Mouse (Mus musculus): ENCODE measurements around the gene Eid1. TPM values are rescaled to one million over a fixed set of nuclear protein-coding genes. Genes with fewer than 3 reads are reported as not detected.
A peak's percentile ranks its signal among the peaks of the same experiment; 100 is the strongest.

The Eid1 gene
- polyA plus RNA-seq, 1 experiment from 2014 or later: 150 TPM

- 0 out of 2 replicates have a peak, but pooled peaks cover 2% of the 10 kb centered on the region for H3K4me1 ChIP-seq (ENCODE audit: insufficient read depth)
- H3K9me3 ChIP-seq (ENCODE audit: low read depth, low read length): no peaks in the 10 kb centered on the region
- ATAC-seq (ENCODE audit: insufficient read depth) (no peak), DNase-seq (no peak)
- H3K4me2 ChIP-seq: no peak overlapping the region
- no peak overlapping the region for H3K4me3 ChIP-seq (ENCODE audit: low read depth, low read length)
- no peak overlapping the region for H3K9ac ChIP-seq
- 60% methylated on average over 12 of the region's 12 CpGs for WGBS
- no peaks in the 10 kb centered on the region for H3K36me3 ChIP-seq (ENCODE audit: insufficient read depth)
- H3K27me3 ChIP-seq (ENCODE audit: insufficient read depth, low read length): no peaks in the 10 kb centered on the region
- no peak for TF ChIP-seq CTCF (IDR thresholded peaks at IDR 0.05; ENCODE audit: low read depth)
- H3K27ac ChIP-seq (ENCODE audit: low read depth): no peak overlapping the region
These were observed 32.2 kb downstream of the Eid1 start for GRCm38 (mm10) chr2:125704907-125705631.

- no peak overlapping the region for H3K9ac ChIP-seq
- DNase-seq: no peak
- no peak for TF ChIP-seq CTCF (IDR thresholded peaks at IDR 0.05; ENCODE audit: low read depth)
- H3K4me1 ChIP-seq (ENCODE audit: insufficient read depth): 0 out of 2 replicates have a peak, but pooled peaks cover 2% of the 10 kb centered on the region
- no peak overlapping the region for H3K4me3 ChIP-seq (ENCODE audit: low read depth, low read length)
- 63% methylated on average over 5 of the region's 5 CpGs for WGBS
- ATAC-seq (ENCODE audit: insufficient read depth): no peak
- H3K27ac ChIP-seq (ENCODE audit: low read depth): no peak overlapping the region
- H3K9me3 ChIP-seq (ENCODE audit: low read depth, low read length): no peaks in the 10 kb centered on the region
- no peaks in the 10 kb centered on the region for H3K27me3 ChIP-seq (ENCODE audit: insufficient read depth, low read length)
- no peaks in the 10 kb centered on the region for H3K36me3 ChIP-seq (ENCODE audit: insufficient read depth)
- H3K4me2 ChIP-seq: no peak overlapping the region
These were observed 33.6 kb downstream of the Eid1 start for GRCm38 (mm10) chr2:125706510-125706921.

GRCm38 (mm10) chr2:125716599-125716998 lies 43.7 kb downstream of the Eid1 start:
- no peak for TF ChIP-seq CTCF (IDR thresholded peaks at IDR 0.05; ENCODE audit: low read depth)
- H3K9ac ChIP-seq: no peak overlapping the region

GRCm38 (mm10) chr2:125723086-125723407 lies 50.2 kb downstream of the Eid1 start:
- no peak for TF ChIP-seq CTCF (IDR thresholded peaks at IDR 0.05; ENCODE audit: low read depth)
- ATAC-seq (ENCODE audit: insufficient read depth): no peak
- Histone ChIP-seq H3K4me3 (ENCODE audit: low read depth, low read length) (peak overlapping the region; percentile 44), H3K36me3 (ENCODE audit: insufficient read depth) (no peaks in the 10 kb centered on the region), H3K9ac (peak overlapping the region; percentile 44; the same call in 1 of the 2 replicates), H3K27me3 (ENCODE audit: insufficient read depth, low read length) (peaks cover 28% of the 10 kb centered on the region), H3K4me2 (peak overlapping the region; percentile 93), H3K4me1 (ENCODE audit: insufficient read depth) (0 out of 2 replicates have a peak, but pooled peaks cover 3% of the 10 kb centered on the region), H3K9me3 (ENCODE audit: low read depth, low read length) (no peaks in the 10 kb centered on the region), H3K27ac (ENCODE audit: low read depth) (no peak overlapping the region)
- 2% methylated on average over 18 of the region's 18 CpGs for WGBS
- no peak for DNase-seq

More at GRCm38 (mm10) chr2:125716599-125716998, 43.7 kb downstream of the Eid1 start:
- Histone ChIP-seq H3K4me1 (ENCODE audit: insufficient read depth) (no peaks in the 10 kb centered on the region), H3K4me3 (ENCODE audit: low read depth, low read length) (no peak overlapping the region), H3K27me3 (ENCODE audit: insufficient read depth, low read length) (peaks cover 5% of the 10 kb centered on the region), H3K9me3 (ENCODE audit: low read depth, low read length) (no peaks in the 10 kb centered on the region), H3K4me2 (no peak overlapping the region), H3K36me3 (ENCODE audit: insufficient read depth) (no peaks in the 10 kb centered on the region), H3K27ac (ENCODE audit: low read depth) (no peak overlapping the region)
- WGBS: 74% methylated on average over 8 of the region's 8 CpGs
- DNase-seq (no peak), ATAC-seq (ENCODE audit: insufficient read depth) (no peak)

- Histone ChIP-seq H3K4me2 (peak overlapping the region; percentile 93), H3K4me1 (ENCODE audit: insufficient read depth) (0 out of 2 replicates have a peak, but pooled peaks cover 3% of the 10 kb centered on the region), H3K36me3 (ENCODE audit: insufficient read depth) (no peaks in the 10 kb centered on the region), H3K4me3 (ENCODE audit: low read depth, low read length) (peak overlapping the region; percentile 44), H3K27ac (ENCODE audit: low read depth) (no peak overlapping the region), H3K27me3 (ENCODE audit: insufficient read depth, low read length) (peaks cover 28% of the 10 kb centered on the region), H3K9ac (peak overlapping the region; percentile 44; the same call in 1 of the 2 replicates), H3K9me3 (ENCODE audit: low read depth, low read length) (no peaks in the 10 kb centered on the region)
- DNase-seq (peak; percentile 81), ATAC-seq (ENCODE audit: insufficient read depth) (peak; percentile 77)
- WGBS: under 1% methylated on average over 34 of the region's 34 CpGs
- TF ChIP-seq CTCF (IDR thresholded peaks at IDR 0.05; ENCODE audit: low read depth): peak; percentile 35
These were observed 50.7 kb downstream of the Eid1 start for GRCm38 (mm10) chr2:125723408-125724085.

GRCm38 (mm10) chr2:125724086-125724430 lies 51.2 kb downstream of the Eid1 start, which contains the start of gene Shc4:
Shc4 (minus strand) TSS chr2:125724148.
- H3K27me3 ChIP-seq (ENCODE audit: insufficient read depth, low read length): peaks cover 28% of the 10 kb centered on the region
- H3K27ac ChIP-seq (ENCODE audit: low read depth): no peak within 1 kb of the TSS
- DNase-seq (peak; percentile 65), ATAC-seq (ENCODE audit: insufficient read depth) (peak; percentile 79)
- WGBS: under 1% methylated on average over 15 of the region's 15 CpGs
- no peaks in the 10 kb centered on the region for H3K36me3 ChIP-seq (ENCODE audit: insufficient read depth)
- H3K4me2 ChIP-seq: peak within 1 kb of the TSS; percentile 93
- 0 out of 2 replicates have a peak, but pooled peaks cover 3% of the 10 kb centered on the region for H3K4me1 ChIP-seq (ENCODE audit: insufficient read depth)
- no peak for TF ChIP-seq CTCF (IDR thresholded peaks at IDR 0.05; ENCODE audit: low read depth)
- H3K9ac ChIP-seq: peak within 1 kb of the TSS; percentile 44
- H3K4me3 ChIP-seq (ENCODE audit: low read depth, low read length): peak within 1 kb of the TSS; percentile 44
- no peaks in the 10 kb centered on the region for H3K9me3 ChIP-seq (ENCODE audit: low read depth, low read length)

Other genes with a start within 250 kb of the Eid1 start
- 0.42 and 0.68 TPM in 2 replicates for gene Gm9913, start 168.0 kb upstream of the Eid1 start, polyA plus RNA-seq (2014; fragmentation: Nextera tagmentation; extraction: Ambion mirVana)
- gene Fbn1, start 165.1 kb upstream of the Eid1 start, polyA plus RNA-seq (2014; fragmentation: Nextera tagmentation; extraction: Ambion mirVana): 52.4 and 53.1 TPM in 2 replicates
- gene Cep152, start 48.0 kb upstream of the Eid1 start, polyA plus RNA-seq (2014; fragmentation: Nextera tagmentation; extraction: Ambion mirVana): 7.7 and 9.4 TPM in 2 replicates
- gene Shc4, start 51.1 kb downstream of the Eid1 start, polyA plus RNA-seq (2014; fragmentation: Nextera tagmentation; extraction: Ambion mirVana): 1.1 TPM in 2 replicates
- gene Secisbp2l, start 109.8 kb downstream of the Eid1 start, polyA plus RNA-seq (2014; fragmentation: Nextera tagmentation; extraction: Ambion mirVana): 22.4 and 22.6 TPM in 2 replicates
- gene Galk2, start 186.0 kb downstream of the Eid1 start, polyA plus RNA-seq (2014; fragmentation: Nextera tagmentation; extraction: Ambion mirVana): 39.3 and 41.3 TPM in 2 replicates
- 85.9 and 89.7 TPM in 2 replicates for gene Cops2, start 186.0 kb downstream of the Eid1 start, polyA plus RNA-seq (2014; fragmentation: Nextera tagmentation; extraction: Ambion mirVana)